Mouse (Mus musculus): Measurements from ENCODE around the gene Pomgnt1. TPM values are rescaled to one million over a fixed set of nuclear protein-coding genes. Genes with fewer than 3 reads are reported as not detected.
A peak's percentile ranks its signal among the peaks of the same experiment; 100 is the strongest.

Gene Pomgnt1
- polyA plus RNA-seq, 1 experiment from 2014 or later = 65.5 TPM

DNA sequence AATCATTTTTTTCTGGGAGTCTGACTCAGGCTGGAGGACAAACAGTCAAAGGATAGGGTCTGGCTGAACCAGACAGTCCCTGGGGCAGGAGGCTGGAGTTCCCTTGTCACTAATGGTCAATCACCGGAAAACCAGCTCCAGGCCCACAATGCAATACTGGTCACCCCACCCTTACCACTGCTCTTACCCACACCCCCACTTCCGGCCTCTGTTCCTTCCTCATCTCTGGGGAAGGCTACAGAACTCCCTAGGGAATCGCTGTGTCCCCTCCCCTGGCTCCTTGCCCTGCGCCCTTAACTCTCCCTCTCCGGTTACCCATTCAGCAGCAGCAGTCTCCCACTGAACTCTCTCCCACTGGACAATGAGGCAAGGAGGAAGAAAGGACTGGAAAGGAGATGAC, 53.5 kb downstream of the Pomgnt1 start:
- H3K4me2 ChIP-seq (replicated peaks; ENCODE audit: low read depth, low read length) = peak overlapping the region; percentile 47
- peak overlapping the region; percentile 96 for H3K27ac ChIP-seq (ENCODE audit: low read length)
- peak overlapping the region; percentile 64; the same call in 1 of the 2 replicates for H3K9ac ChIP-seq (replicated peaks; ENCODE audit: low read length)
- H3K9me3 ChIP-seq (ENCODE audit: low read length) = no peaks in the 10 kb centered on the region
- WGBS = 18% methylated on average over 5 of the region's 5 CpGs
- peaks cover 40% of the 10 kb centered on the region for H3K4me1 ChIP-seq (ENCODE audit: insufficient read depth, low read length)
- peak; percentile 76 for ATAC-seq (ENCODE audit: low FRiP score, low TSS enrichment)
- peak overlapping the region; percentile 25 for H3K4me3 ChIP-seq (ENCODE audit: low read length)
- H3K36me3 ChIP-seq (ENCODE audit: insufficient read depth, low read length) = no peaks in the 10 kb centered on the region
- H3K27me3 ChIP-seq (ENCODE audit: insufficient read depth, low read length) = no peaks in the 10 kb centered on the region

DNA sequence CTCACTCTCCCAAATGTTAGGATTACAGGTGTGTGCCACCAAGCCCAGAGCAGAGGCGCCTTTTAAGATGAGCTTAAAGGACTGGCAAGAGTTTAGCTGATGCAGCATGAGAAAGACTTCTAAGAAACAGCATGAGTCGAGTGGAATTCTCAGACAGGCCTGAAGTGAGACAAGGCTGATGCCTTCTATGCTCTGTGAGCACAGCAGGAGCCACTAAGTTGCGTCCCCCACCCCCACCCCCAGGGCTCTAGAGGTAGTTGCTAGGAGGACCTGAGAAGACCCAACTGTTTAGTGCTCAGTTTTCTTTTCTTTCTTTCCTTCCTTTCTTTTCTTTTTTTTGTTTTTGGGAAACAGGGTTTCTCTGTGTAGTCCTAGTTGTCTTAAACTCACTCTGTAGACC, 58.4 kb downstream of the Pomgnt1 start:
- 68% methylated on average over 3 of the region's 3 CpGs for WGBS
- no peak for ATAC-seq (ENCODE audit: low FRiP score, low TSS enrichment)
- Histone ChIP-seq H3K4me2 (replicated peaks; ENCODE audit: low read depth, low read length) (no peak overlapping the region), H3K36me3 (ENCODE audit: insufficient read depth, low read length) (no peaks in the 10 kb centered on the region), H3K27ac (ENCODE audit: low read length) (no peak overlapping the region), H3K4me1 (ENCODE audit: insufficient read depth, low read length) (peaks cover 21% of the 10 kb centered on the region), H3K9ac (replicated peaks; ENCODE audit: low read length) (no peak overlapping the region), H3K4me3 (ENCODE audit: low read length) (no peak overlapping the region), H3K27me3 (ENCODE audit: insufficient read depth, low read length) (no peaks in the 10 kb centered on the region), H3K9me3 (ENCODE audit: low read length) (no peaks in the 10 kb centered on the region)

DNA sequence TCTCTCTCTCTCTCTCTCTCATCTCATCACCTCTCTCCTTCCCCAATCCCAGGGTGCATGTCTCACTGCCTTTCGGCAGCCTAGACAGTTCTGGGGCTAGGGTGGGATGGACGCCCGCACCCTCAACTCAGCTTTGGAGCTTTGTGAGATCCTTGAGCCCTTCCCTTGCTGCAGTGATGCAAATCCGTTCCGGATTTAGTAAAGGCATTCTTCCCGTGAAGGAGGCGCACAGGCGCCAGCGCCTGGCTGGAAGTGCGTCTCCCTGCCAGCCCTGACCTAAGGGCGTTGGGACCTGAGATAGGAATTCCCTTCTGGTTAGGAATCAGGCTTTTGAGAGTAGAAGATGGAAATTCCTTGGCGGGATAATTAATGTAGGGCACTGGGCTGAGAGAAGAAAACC, 59.1 kb downstream of the Pomgnt1 start:
- H3K36me3 ChIP-seq (ENCODE audit: insufficient read depth, low read length) = no peaks in the 10 kb centered on the region
- peak overlapping the region; percentile 22 for H3K4me2 ChIP-seq (replicated peaks; ENCODE audit: low read depth, low read length)
- no peaks in the 10 kb centered on the region for H3K9me3 ChIP-seq (ENCODE audit: low read length)
- ATAC-seq (ENCODE audit: low FRiP score, low TSS enrichment) = no peak
- H3K27me3 ChIP-seq (ENCODE audit: insufficient read depth, low read length) = no peaks in the 10 kb centered on the region
- H3K4me1 ChIP-seq (ENCODE audit: insufficient read depth, low read length) = peaks cover 14% of the 10 kb centered on the region; the same call in 1 of the 2 replicates
- no peak overlapping the region; the same call in 1 of the 2 replicates for H3K27ac ChIP-seq (ENCODE audit: low read length)
- peak overlapping the region; percentile 2; the same call in 1 of the 2 replicates for H3K9ac ChIP-seq (replicated peaks; ENCODE audit: low read length)
- no peak overlapping the region for H3K4me3 ChIP-seq (ENCODE audit: low read length)
- WGBS = 11% methylated on average over 12 of the region's 12 CpGs

DNA sequence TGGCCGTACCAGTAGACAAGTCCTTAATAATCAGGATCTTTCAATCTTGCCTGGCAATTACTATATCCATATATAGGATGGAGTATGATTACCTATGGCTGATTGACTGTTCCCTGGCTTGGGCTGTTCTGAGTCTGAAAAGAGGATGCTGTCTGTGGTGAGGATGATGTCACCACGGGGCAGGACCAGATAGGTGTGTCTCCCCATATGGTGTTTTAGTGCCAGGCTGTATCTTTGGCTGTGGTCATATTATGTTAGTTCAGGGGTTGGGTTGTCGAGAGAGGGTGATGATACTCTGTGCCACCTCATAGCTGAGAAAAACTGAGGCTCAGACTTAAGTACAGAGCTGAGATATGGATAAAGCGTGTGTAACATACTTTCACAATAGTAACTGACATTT, 61.4 kb downstream of the Pomgnt1 start:
- Histone ChIP-seq H3K4me3 (ENCODE audit: low read length) (no peak overlapping the region), H3K27me3 (ENCODE audit: insufficient read depth, low read length) (no peaks in the 10 kb centered on the region), H3K9ac (replicated peaks; ENCODE audit: low read length) (no peak overlapping the region), H3K27ac (ENCODE audit: low read length) (no peak overlapping the region), H3K36me3 (ENCODE audit: insufficient read depth, low read length) (no peaks in the 10 kb centered on the region), H3K4me2 (replicated peaks; ENCODE audit: low read depth, low read length) (no peak overlapping the region), H3K9me3 (ENCODE audit: low read length) (no peaks in the 10 kb centered on the region), H3K4me1 (ENCODE audit: insufficient read depth, low read length) (peaks cover 11% of the 10 kb centered on the region; the same call in 1 of the 2 replicates)
- WGBS = 86% methylated on average over 4 of the region's 4 CpGs
- no peak for ATAC-seq (ENCODE audit: low FRiP score, low TSS enrichment)

DNA sequence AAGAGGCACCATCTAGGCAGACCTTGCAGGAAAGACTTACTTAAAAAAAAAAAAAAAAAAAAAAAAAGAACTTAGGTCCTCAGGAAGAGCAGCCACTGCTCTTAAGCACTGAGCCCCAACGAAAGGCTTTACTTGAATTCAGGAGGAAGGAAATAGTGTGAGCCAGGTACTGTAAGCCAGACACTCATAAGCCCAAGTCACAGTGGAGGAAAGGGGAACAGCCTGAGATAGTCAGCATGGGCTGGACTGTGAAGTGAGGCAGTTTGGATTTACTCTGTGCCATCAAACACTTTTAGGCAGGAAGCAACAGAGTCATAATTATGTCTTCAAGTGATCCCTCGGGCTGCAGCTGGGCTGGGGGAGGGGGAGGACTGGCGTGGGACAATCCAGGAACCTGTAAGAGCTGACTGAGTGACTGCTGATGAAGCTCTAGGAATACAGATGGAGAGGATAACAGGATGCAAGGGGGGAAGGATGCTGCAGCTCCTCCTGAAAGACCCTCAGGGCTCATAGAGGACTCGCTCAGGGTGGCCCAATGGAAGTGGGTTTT, 68.7 kb downstream of the Pomgnt1 start:
- no peak for ATAC-seq (ENCODE audit: low FRiP score, low TSS enrichment)
- Histone ChIP-seq H3K4me1 (ENCODE audit: insufficient read depth, low read length) (no peaks in the 10 kb centered on the region), H3K4me2 (replicated peaks; ENCODE audit: low read depth, low read length) (no peak overlapping the region), H3K9ac (replicated peaks; ENCODE audit: low read length) (no peak overlapping the region), H3K36me3 (ENCODE audit: insufficient read depth, low read length) (no peaks in the 10 kb centered on the region), H3K9me3 (ENCODE audit: low read length) (no peaks in the 10 kb centered on the region), H3K27ac (ENCODE audit: low read length) (no peak overlapping the region), H3K4me3 (ENCODE audit: low read length) (no peak overlapping the region), H3K27me3 (ENCODE audit: insufficient read depth, low read length) (no peaks in the 10 kb centered on the region)
- 23% methylated on average over 4 of the region's 4 CpGs for WGBS

DNA sequence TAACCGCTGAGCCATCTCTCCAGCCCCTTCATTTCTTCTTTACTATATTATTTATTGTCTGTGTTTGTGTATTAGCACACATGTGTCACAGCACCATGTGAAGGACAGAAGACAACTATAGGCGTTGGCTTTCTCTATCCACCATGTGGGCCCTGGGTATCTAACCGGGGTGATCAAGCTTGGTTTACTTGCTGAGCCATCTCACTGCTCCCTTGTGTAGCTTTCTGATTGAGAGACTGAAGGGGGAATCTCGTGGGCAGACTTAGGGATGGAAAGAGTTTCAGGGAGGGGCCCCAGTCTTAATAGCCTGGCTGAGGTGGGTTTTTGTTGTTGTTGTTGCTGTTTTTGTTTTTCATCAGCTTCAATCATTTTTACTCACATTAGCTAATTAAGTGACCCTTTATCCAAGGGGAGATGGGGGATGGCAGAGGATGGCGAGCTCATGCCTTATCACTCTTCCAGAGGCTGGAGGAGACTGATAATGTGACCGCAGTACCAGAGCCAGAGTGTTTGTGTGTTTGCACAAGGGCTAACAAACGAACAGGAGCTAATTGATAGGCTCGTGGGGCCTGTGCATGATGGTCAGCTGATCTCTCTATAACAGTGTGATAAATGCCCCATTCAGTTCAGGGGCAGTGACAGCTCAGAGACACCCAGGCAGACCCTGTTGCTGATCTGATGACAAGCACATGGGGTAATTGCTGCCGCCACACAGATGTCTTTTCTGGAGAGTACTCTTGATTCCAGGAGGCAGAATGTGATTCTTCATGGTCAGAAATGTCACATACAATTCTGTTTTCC, 70.1 kb downstream of the Pomgnt1 start:
- H3K27ac ChIP-seq (ENCODE audit: low read length) = no peak overlapping the region
- no peak for ATAC-seq (ENCODE audit: low FRiP score, low TSS enrichment)
- H3K27me3 ChIP-seq (ENCODE audit: insufficient read depth, low read length) = no peaks in the 10 kb centered on the region
- no peaks in the 10 kb centered on the region for H3K4me1 ChIP-seq (ENCODE audit: insufficient read depth, low read length)
- no peak overlapping the region for H3K4me2 ChIP-seq (replicated peaks; ENCODE audit: low read depth, low read length)
- H3K9me3 ChIP-seq (ENCODE audit: low read length) = no peaks in the 10 kb centered on the region
- H3K4me3 ChIP-seq (ENCODE audit: low read length) = no peak overlapping the region
- 69% methylated on average over 9 of the region's 9 CpGs for WGBS
- H3K9ac ChIP-seq (replicated peaks; ENCODE audit: low read length) = no peak overlapping the region
- no peaks in the 10 kb centered on the region for H3K36me3 ChIP-seq (ENCODE audit: insufficient read depth, low read length)

DNA sequence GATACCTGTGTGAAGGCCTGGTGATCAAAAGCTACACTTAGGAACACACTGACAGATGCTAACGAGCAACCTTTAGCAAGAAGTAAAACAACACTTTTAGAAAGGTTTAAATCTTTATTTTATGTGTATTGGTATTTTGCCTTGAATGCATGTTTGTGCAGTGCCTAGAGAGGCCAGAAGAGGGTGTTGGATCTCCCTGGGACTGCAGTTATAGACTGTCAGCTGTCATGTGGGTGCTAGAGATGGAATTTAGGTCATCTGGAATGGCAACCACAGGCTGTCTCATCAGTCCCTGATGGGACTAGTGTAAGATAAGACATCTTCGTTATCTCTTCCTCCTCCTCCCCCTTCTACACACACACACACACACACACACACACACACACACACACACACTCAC, 74.8 kb downstream of the Pomgnt1 start:
- no peaks in the 10 kb centered on the region for H3K27me3 ChIP-seq (ENCODE audit: insufficient read depth, low read length)
- H3K4me1 ChIP-seq (ENCODE audit: insufficient read depth, low read length) = no peaks in the 10 kb centered on the region
- H3K27ac ChIP-seq (ENCODE audit: low read length) = no peak overlapping the region
- WGBS = 69% methylated on average over 2 of the region's 2 CpGs
- no peak for ATAC-seq (ENCODE audit: low FRiP score, low TSS enrichment)
- no peak overlapping the region for H3K4me2 ChIP-seq (replicated peaks; ENCODE audit: low read depth, low read length)
- H3K4me3 ChIP-seq (ENCODE audit: low read length) = no peak overlapping the region
- H3K9me3 ChIP-seq (ENCODE audit: low read length) = no peaks in the 10 kb centered on the region
- H3K36me3 ChIP-seq (ENCODE audit: insufficient read depth, low read length) = no peaks in the 10 kb centered on the region
- no peak overlapping the region for H3K9ac ChIP-seq (replicated peaks; ENCODE audit: low read length)

DNA sequence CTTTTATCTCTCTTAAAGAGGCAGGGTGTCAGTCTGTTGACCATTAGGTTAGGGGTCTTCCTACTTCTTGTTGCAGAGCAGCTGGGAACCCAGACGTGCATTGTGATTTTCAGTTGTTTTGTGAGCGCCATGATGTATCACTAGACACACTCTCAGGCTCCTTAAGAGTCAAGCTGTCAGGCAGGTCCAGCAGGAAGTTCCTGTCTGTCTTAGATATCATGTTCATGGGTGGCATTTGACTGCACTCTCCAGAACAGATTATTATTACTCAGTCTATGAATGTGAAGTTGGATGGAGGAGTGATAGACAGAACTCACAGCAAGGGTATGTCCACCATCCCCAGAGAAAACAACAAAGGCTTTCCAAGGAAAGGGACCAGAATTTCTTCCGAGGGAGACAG, 80.8 kb downstream of the Pomgnt1 start:
- no peaks in the 10 kb centered on the region for H3K4me1 ChIP-seq (ENCODE audit: insufficient read depth, low read length)
- H3K36me3 ChIP-seq (ENCODE audit: insufficient read depth, low read length) = no peaks in the 10 kb centered on the region
- no peak for ATAC-seq (ENCODE audit: low FRiP score, low TSS enrichment)
- no peak overlapping the region for H3K27ac ChIP-seq (ENCODE audit: low read length)
- H3K27me3 ChIP-seq (ENCODE audit: insufficient read depth, low read length) = no peaks in the 10 kb centered on the region
- no peak overlapping the region for H3K4me3 ChIP-seq (ENCODE audit: low read length)
- no peaks in the 10 kb centered on the region for H3K9me3 ChIP-seq (ENCODE audit: low read length)
- H3K4me2 ChIP-seq (replicated peaks; ENCODE audit: low read depth, low read length) = no peak overlapping the region
- no peak overlapping the region for H3K9ac ChIP-seq (replicated peaks; ENCODE audit: low read length)
- WGBS = 71% methylated on average over 3 of the region's 3 CpGs

DNA sequence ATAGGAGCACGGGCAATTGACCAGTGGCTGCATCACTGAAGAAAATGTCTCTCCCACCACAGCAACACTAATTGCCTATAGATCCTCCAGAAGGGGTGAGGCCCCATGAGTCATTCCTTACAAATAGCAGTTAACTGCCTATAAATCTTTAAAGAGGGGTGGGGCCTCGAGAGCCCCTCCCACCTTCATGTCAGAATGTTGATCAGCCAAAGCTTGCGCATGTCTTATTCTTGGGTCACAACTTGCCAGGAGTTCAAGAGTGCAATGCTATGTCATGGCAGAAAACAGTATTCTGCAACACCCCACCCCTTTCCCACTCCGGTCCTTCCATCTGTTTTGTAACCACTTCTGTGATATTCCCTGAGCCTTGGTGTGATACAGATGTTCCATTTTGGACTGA, 82.9 kb downstream of the Pomgnt1 start:
- Histone ChIP-seq H3K4me2 (replicated peaks; ENCODE audit: low read depth, low read length) (no peak overlapping the region), H3K36me3 (ENCODE audit: insufficient read depth, low read length) (no peaks in the 10 kb centered on the region), H3K9me3 (ENCODE audit: low read length) (no peaks in the 10 kb centered on the region), H3K27me3 (ENCODE audit: insufficient read depth, low read length) (no peaks in the 10 kb centered on the region), H3K4me3 (ENCODE audit: low read length) (no peak overlapping the region), H3K9ac (replicated peaks; ENCODE audit: low read length) (no peak overlapping the region), H3K4me1 (ENCODE audit: insufficient read depth, low read length) (no peaks in the 10 kb centered on the region), H3K27ac (ENCODE audit: low read length) (no peak overlapping the region)
- ATAC-seq (ENCODE audit: low FRiP score, low TSS enrichment) = no peak
- WGBS = 59% methylated on average over 4 of the region's 4 CpGs

DNA sequence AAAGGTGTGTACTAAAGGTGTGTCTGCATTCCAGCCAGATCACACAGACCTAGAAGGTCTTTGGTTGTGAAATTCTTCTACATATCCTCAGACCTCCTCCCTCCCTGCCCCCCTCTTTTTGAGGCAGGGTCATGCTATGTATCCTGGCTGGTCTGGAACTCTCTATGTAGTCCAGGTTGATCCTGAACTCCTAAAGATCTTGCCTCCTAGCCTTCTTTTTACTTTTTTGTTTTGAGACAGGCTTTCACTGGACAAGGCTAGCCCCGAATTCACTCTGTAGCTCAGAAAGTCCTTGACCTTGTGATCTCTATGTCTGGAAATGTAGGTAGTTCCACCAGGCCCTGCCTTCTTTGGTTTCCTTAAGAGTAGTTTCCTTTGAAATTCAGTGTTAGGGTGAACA, 85.3 kb downstream of the Pomgnt1 start:
- no peaks in the 10 kb centered on the region for H3K27me3 ChIP-seq (ENCODE audit: insufficient read depth, low read length)
- H3K9me3 ChIP-seq (ENCODE audit: low read length) = no peaks in the 10 kb centered on the region
- no peak for ATAC-seq (ENCODE audit: low FRiP score, low TSS enrichment)
- H3K4me1 ChIP-seq (ENCODE audit: insufficient read depth, low read length) = no peaks in the 10 kb centered on the region
- H3K36me3 ChIP-seq (ENCODE audit: insufficient read depth, low read length) = no peaks in the 10 kb centered on the region
- H3K9ac ChIP-seq (replicated peaks; ENCODE audit: low read length) = no peak overlapping the region
- no peak overlapping the region for H3K4me2 ChIP-seq (replicated peaks; ENCODE audit: low read depth, low read length)
- no peak overlapping the region for H3K27ac ChIP-seq (ENCODE audit: low read length)
- H3K4me3 ChIP-seq (ENCODE audit: low read length) = no peak overlapping the region
- 67% methylated on average over 1 of the region's 1 CpGs for WGBS

Measured in kidney, embryonic 16.5 days (tissue).